Mouse (Mus musculus) MEL (cell line): Measurements from ENCODE around the gene Ece2. TPM values are rescaled to one million over a fixed set of nuclear protein-coding genes. Genes with fewer than 3 reads are reported as not detected.

Source experiments
- DNase-seq: peaks from one replicate; pipeline ENCODE4 v3.0.0; 2011; ENCODE audit warnings: low read depth, low spot score
- H3K27ac ChIP-seq: 2 replicates; pipeline ENCODE4 v1.5.1; 2012; ENCODE audit warnings: low read depth, mild to moderate bottlenecking, control low read depth, low read length, moderate library complexity; ENCODE audit not compliant: control insufficient read depth
- H3K27me3 ChIP-seq, 2 experiments: fragments of 150-350 bp in 1 of 2; sonication (generic) in 1 of 2; 2 replicates each; pipeline ENCODE4 v1.6.1; 2012; ENCODE audit warnings: low read length in 2 of 2, mild to moderate bottlenecking in 2 of 2, improper control_type of control experiment in 1 of 2, moderate library complexity in 1 of 2; ENCODE audit not compliant: insufficient read depth in 2 of 2, control insufficient read depth in 1 of 2
- H3K36me3 ChIP-seq, 2 experiments: 2 replicates each; pipeline ENCODE4 v1.6.1; 2012 to 2014; ENCODE audit warnings: low read length in 2 of 2, improper control_type of control experiment in 1 of 2, inconsistent platforms in 1 of 2, mild to moderate bottlenecking in 1 of 2; ENCODE audit not compliant: insufficient read depth in 2 of 2, control insufficient read depth in 1 of 2
- H3K4me1 ChIP-seq, 2 experiments: fragments of 150-350 bp in 1 of 2; sonication (generic) in 1 of 2; 2 replicates each; pipeline ENCODE4 v1.6.1; 2012; ENCODE audit warnings: low read length in 2 of 2, improper control_type of control experiment in 1 of 2, mild to moderate bottlenecking in 1 of 2; ENCODE audit not compliant: insufficient read depth in 2 of 2, control insufficient read depth in 1 of 2
- H3K4me3 ChIP-seq, 2 experiments: fragments of 150-350 bp in 1 of 2; sonication (generic) in 1 of 2; 2 replicates each; pipeline ENCODE4 v1.5.1; 2012; ENCODE audit warnings: low read depth in 2 of 2, low read length in 2 of 2, mild to moderate bottlenecking in 2 of 2, moderate library complexity in 2 of 2, control low read depth in 1 of 2, improper control_type of control experiment in 1 of 2; ENCODE audit not compliant: control insufficient read depth in 1 of 2, insufficient read depth in 1 of 2
- H3K79me2 ChIP-seq: 2 replicates; pipeline ENCODE4 v1.6.1; 2012; ENCODE audit warnings: mild to moderate bottlenecking, low read length, moderate library complexity; ENCODE audit not compliant: control insufficient read depth, poor library complexity, insufficient read depth
- H3K9ac ChIP-seq: 2 replicates; pipeline ENCODE4 v1.6.1; 2012; ENCODE audit warnings: low read depth, mild to moderate bottlenecking, control low read depth, low read length, moderate library complexity; ENCODE audit not compliant: control insufficient read depth, poor library complexity, severe bottlenecking
- H3K9me3 ChIP-seq: fragments of 150-350 bp; sonication (generic); replicated peaks from 2 replicates; pipeline ENCODE4 v1.6.1; 2012; ENCODE audit warnings: mild to moderate bottlenecking, low read length, improper control_type of control experiment, moderate library complexity; ENCODE audit not compliant: insufficient read depth
- BHLHE40 ChIP-seq: IDR thresholded peaks from 2 replicates; pipeline ENCODE4 v1.6.1; 2012; ENCODE audit warnings: low read depth, mild to moderate bottlenecking, inconsistent platforms, low read length, improper control_type of control experiment, borderline replicate concordance
- ELF1 ChIP-seq: IDR thresholded peaks from 2 replicates; pipeline ENCODE4 v1.6.1; 2014; ENCODE audit warnings: low read depth, mild to moderate bottlenecking, inconsistent platforms, low read length, improper control_type of control experiment, moderate library complexity
- EP300 ChIP-seq, 2 experiments: IDR thresholded peaks; 2 replicates each; pipeline ENCODE4 v1.6.1; 2011; ENCODE audit warnings: improper control_type of control experiment in 2 of 2, low read length in 2 of 2, low read depth in 1 of 2, mild to moderate bottlenecking in 1 of 2
- ETS1 ChIP-seq: IDR thresholded peaks from 2 replicates; pipeline ENCODE4 v1.6.1; 2012; ENCODE audit warnings: low read depth, mild to moderate bottlenecking, inconsistent platforms, low read length, improper control_type of control experiment, moderate library complexity
- HCFC1 ChIP-seq: IDR thresholded peaks from 2 replicates; pipeline ENCODE4 v1.6.1; 2012; ENCODE audit warnings: low read depth, mild to moderate bottlenecking, inconsistent platforms, low read length, improper control_type of control experiment, moderate library complexity
- KAT2A ChIP-seq: conservative IDR thresholded peaks from 2 replicates; pipeline ENCODE4 v1.6.1; 2012; ENCODE audit warnings: low read depth, low read length, improper control_type of control experiment, inconsistent platforms
- MAX ChIP-seq: IDR thresholded peaks from 2 replicates; pipeline ENCODE4 v1.6.1; 2011; ENCODE audit warnings: low read length, improper control_type of control experiment
- MXI1 ChIP-seq: IDR thresholded peaks from 2 replicates; pipeline ENCODE4 v1.6.1; 2011; ENCODE audit warnings: mild to moderate bottlenecking, low read depth, low read length, improper control_type of control experiment
- MYB ChIP-seq: IDR thresholded peaks from 2 replicates; pipeline ENCODE4 v1.6.1; 2011; ENCODE audit warnings: mild to moderate bottlenecking, low read depth, low read length, improper control_type of control experiment
- NELFE ChIP-seq: IDR thresholded peaks from 2 replicates; pipeline ENCODE4 v1.6.1; 2011; ENCODE audit warnings: low read depth, low read length, improper control_type of control experiment
- POLR2A ChIP-seq, 2 experiments: IDR thresholded peaks; 2 replicates each; pipeline ENCODE4 v1.6.1; 2011 to 2012; ENCODE audit warnings: low read length in 2 of 2, mild to moderate bottlenecking in 2 of 2, control low read depth in 1 of 2, improper control_type of control experiment in 1 of 2, low read depth in 1 of 2, moderate library complexity in 1 of 2; ENCODE audit not compliant: control insufficient read depth in 1 of 2, insufficient read depth in 1 of 2, poor library complexity in 1 of 2
- POLR2AphosphoS2 ChIP-seq: IDR thresholded peaks from 2 replicates; pipeline ENCODE4 v1.6.1; 2011; ENCODE audit warnings: low read length, improper control_type of control experiment
- RAD21 ChIP-seq: IDR thresholded peaks from 2 replicates; pipeline ENCODE4 v1.6.1; 2011; ENCODE audit warnings: mild to moderate bottlenecking, low read depth, low read length, improper control_type of control experiment
- SIN3A ChIP-seq: IDR thresholded peaks from 2 replicates; pipeline ENCODE4 v1.6.1; 2012; ENCODE audit warnings: low read length, improper control_type of control experiment, inconsistent platforms
- TAL1 ChIP-seq: IDR thresholded peaks from 2 replicates; pipeline ENCODE4 v1.6.1; 2012; ENCODE audit warnings: mild to moderate bottlenecking, inconsistent platforms, low read length, moderate library complexity, mixed read lengths
- TCF12 ChIP-seq: IDR thresholded peaks from 2 replicates; pipeline ENCODE4 v1.6.1; 2014; ENCODE audit warnings: low read depth, mild to moderate bottlenecking, inconsistent platforms, low read length, improper control_type of control experiment, moderate library complexity
- USF1 ChIP-seq: IDR thresholded peaks from 2 replicates; pipeline ENCODE4 v1.6.1; 2014; ENCODE audit warnings: low read depth, mild to moderate bottlenecking, inconsistent platforms, low read length, improper control_type of control experiment, moderate library complexity
- ZC3H11A ChIP-seq: IDR thresholded peaks from 2 replicates; pipeline ENCODE4 v1.6.1; 2012; ENCODE audit warnings: low read depth, mild to moderate bottlenecking, inconsistent platforms, low read length, improper control_type of control experiment
- ZNF384 ChIP-seq: IDR thresholded peaks from 2 replicates; pipeline ENCODE4 v1.6.1; 2012; ENCODE audit warnings: low read depth, mild to moderate bottlenecking, inconsistent platforms, low read length, improper control_type of control experiment
- polyA plus RNA-seq, 2 experiments: library from polyadenylated mRNA; stranded (reverse) in 1 of 2; unstranded in 1 of 2; fragments of >175 nt in 1 of 2; fragments of >200 nt in 1 of 2; gene quantifications; 2 replicates each; pipeline versions ENCODE4 v1.2.1 to v1.2.4; 2012; ENCODE audit warnings: low replicate concordance in 2 of 2, low read depth in 1 of 2; ENCODE audit not compliant: insufficient read length in 2 of 2, insufficient read depth in 1 of 2, missing spikeins in 1 of 2
- total RNA-seq: library from RNA; depleted of rRNA; stranded (reverse); fragments of 300-350 nt; gene quantifications from 2 replicates; pipeline ENCODE4 v1.2.3, GENCODE M21; 2012

The Ece2 gene
- total and polyA plus RNA-seq, 3 experiments, result 4.9 to 7.4 TPM; not detected in 1

- TF ChIP-seq KAT2A, result no peak
- no peak for TF ChIP-seq EP300 (IDR thresholded peaks at IDR 0.05; ENCODE audit: low read depth in 1 of 2, low read length in 2 of 2)
- peak; percentile 91 for TF ChIP-seq BHLHE40
- no peak for TF ChIP-seq MYB
- TF ChIP-seq ELF1, result peak; percentile 72
- TF ChIP-seq NELFE, result peak; percentile 81
Observed at GRCm38 (mm10) chr16:20672500-20672902, 42.9 kb downstream of the Ece2 start (continued).

- TF ChIP-seq USF1, result 0 out of 2 replicates have a peak, but pooled peaks have one; percentile 1
- peak in 1 of 2 experiments; percentile 32; a peak in 2 of 4 replicates for TF ChIP-seq POLR2A (IDR thresholded peaks at IDR 0.05; ENCODE audit: control insufficient read depth in 1 of 2, insufficient read depth in 1 of 2, low read depth in 1 of 2, low read length in 2 of 2, poor library complexity in 1 of 2)
- no peak for TF ChIP-seq SIN3A
- H3K27ac ChIP-seq, result peak overlapping the region; percentile 77
- H3K27me3 ChIP-seq, result no peaks in the 10 kb centered on the region
- peak; percentile 48 for DNase-seq
- peaks cover 22 to 37% of the 10 kb centered on the region in 2 experiments for H3K36me3 ChIP-seq
- no peaks in the 10 kb centered on the region for H3K9me3 ChIP-seq
- peaks cover 11 to 28% of the 10 kb centered on the region in 2 experiments for H3K4me1 ChIP-seq
- peak overlapping the region; percentile 99 for H3K9ac ChIP-seq
- peaks cover 48% of the 10 kb centered on the region for H3K79me2 ChIP-seq
- peak overlapping the region; percentile 97 to 98 for H3K4me3 ChIP-seq
Observed at GRCm38 (mm10) chr16:20672965-20673705, 43.5 kb downstream of the Ece2 start.

GRCm38 (mm10) chr16:20673706-20674303 is 44.2 kb downstream of the Ece2 start:
- Histone ChIP-seq H3K9me3 (no peaks in the 10 kb centered on the region), H3K27ac (peak overlapping the region; percentile 77), H3K9ac (peak overlapping the region; percentile 99), H3K4me1 (peaks cover 11 to 34% of the 10 kb centered on the region in 2 experiments), H3K36me3 (peaks cover 28 to 44% of the 10 kb centered on the region in 2 experiments), H3K27me3 (no peaks in the 10 kb centered on the region), H3K4me3 (peak overlapping the region; percentile 97 to 98), H3K79me2 (peaks cover 54% of the 10 kb centered on the region)
- TF ChIP-seq MXI1 (peak; percentile 97), MAX (peak; percentile 41; the same call in 1 of the 2 replicates), ZC3H11A (no peak), BHLHE40 (no peak), POLR2AphosphoS2 (no peak), ETS1 (peak; percentile 57), ZNF384 (no peak), NELFE (no peak), RAD21 (no peak), EP300 (IDR thresholded peaks at IDR 0.05; ENCODE audit: low read depth in 1 of 2, low read length in 2 of 2) (0 out of 4 replicates have a peak, but pooled peaks of 1 of the 2 experiments have one; percentile 22), POLR2A (IDR thresholded peaks at IDR 0.05; ENCODE audit: control insufficient read depth in 1 of 2, insufficient read depth in 1 of 2, low read depth in 1 of 2, low read length in 2 of 2, poor library complexity in 1 of 2) (peak in 1 of 2 experiments; percentile 36; a peak in 1 of 4 replicates), HCFC1 (no peak), SIN3A (peak; percentile 77), TCF12 (0 out of 2 replicates have a peak, but pooled peaks have one; percentile 31), TAL1 (peak; percentile 76)
- peak; percentile 71 for DNase-seq
